In genomic region chr19:47902316-47903201, GRCm38 (mm10) we compare ENCODE assay signal across 10 mouse cellular contexts. TPM values are rescaled to one million over a fixed set of nuclear protein-coding genes. Genes with fewer than 3 reads are reported as not detected.
DNase-seq lines count a peak whose midpoint lies in the region; ATAC-seq and TF ChIP-seq lines count a peak whose summit lies in the region.
"Had no signal": no experiment of that assay in that cellular context is flagged by ENCODE, and none has a peak within 500 bp of the region (broad histone marks: within the 10 kb centered on the region; RNA-seq: fewer than 3 reads in every experiment).

No protein-coding gene starts in this region.

- DNase-seq in thymus, postnatal 14 days = peak; percentile 2
- no peak for DNase-seq in thymus, postnatal 25 days
- DNase-seq in forelimb bud, embryonic 11.5 days (ENCODE audit: low read depth, low spot score) = peak; percentile 54
- no peak for DNase-seq in stomach, postnatal 0 days (ENCODE audit: low spot score)
- no peak for DNase-seq in cerebellum, adult 9-10 months
- no peak for DNase-seq in left cerebral cortex, postnatal 25 days (ENCODE audit: low spot score in 2 of 2)
- DNase-seq in frontal cortex, postnatal 25 days (ENCODE audit: low spot score in 2 of 2) = no peak

- 0 out of 2 replicates have a peak, but pooled peaks have one; percentile 26 for ATAC-seq in kidney, embryonic 14.5 days (ENCODE audit: low FRiP score, low TSS enrichment)
- peak; percentile 33; the same call in 1 of the 2 replicates for ATAC-seq in stomach, postnatal 0 days (ENCODE audit: low FRiP score, low TSS enrichment)

- no peaks in the 10 kb centered on the region for H3K9me3 ChIP-seq in kidney, embryonic 14.5 days (ENCODE audit: control insufficient read depth, low read length)
- no peaks in the 10 kb centered on the region for H3K9me3 ChIP-seq in stomach, postnatal 0 days (ENCODE audit: control insufficient read depth, low read length)
- H3K9me3 ChIP-seq: forebrain, embryonic 12.5 days; neural tube, embryonic 12.5 days had no signal

- no peak for TF ChIP-seq EP300 in stomach, postnatal 0 days (optimal IDR thresholded peaks at IDR 0.05)

- peaks cover 25% of the 10 kb centered on the region for H3K4me1 ChIP-seq in kidney, embryonic 14.5 days (ENCODE audit: control insufficient read depth, insufficient read depth, low read length)
- no peaks in the 10 kb centered on the region; the same call in 1 of the 2 replicates for H3K4me1 ChIP-seq in stomach, postnatal 0 days (replicated peaks; ENCODE audit: control insufficient read depth, insufficient read depth)

- H3K4me3 ChIP-seq in kidney, embryonic 14.5 days (ENCODE audit: low read length) = no peak overlapping the region
- H3K4me3 ChIP-seq in stomach, postnatal 0 days (ENCODE audit: low read depth, low read length) = no peak overlapping the region
- H3K4me3 ChIP-seq: forebrain, embryonic 12.5 days; neural tube, embryonic 12.5 days had no signal

- H3K36me3 ChIP-seq in kidney, embryonic 14.5 days (ENCODE audit: control insufficient read depth, insufficient read depth, low read length) = peaks cover 8% of the 10 kb centered on the region
- H3K36me3 ChIP-seq in stomach, postnatal 0 days (ENCODE audit: control insufficient read depth, insufficient read depth, low read length) = no peaks in the 10 kb centered on the region; the same call in 1 of the 2 replicates

- H3K4me2 ChIP-seq in kidney, embryonic 14.5 days (replicated peaks; ENCODE audit: low read depth, low read length) = no peak overlapping the region
- no peak overlapping the region for H3K4me2 ChIP-seq in stomach, postnatal 0 days (replicated peaks; ENCODE audit: low read depth)
- H3K4me2 ChIP-seq: forebrain, embryonic 12.5 days; neural tube, embryonic 12.5 days had no signal

- intact Hi-C loops in left cerebral cortex, postnatal 25 days (cut with DNase I) = no loop called here

- H3K27ac ChIP-seq in kidney, embryonic 14.5 days (ENCODE audit: low read depth, low read length) = peak overlapping the region; percentile 47
- 0 out of 2 replicates have a peak overlapping the region, but pooled peaks have one; percentile 8 for H3K27ac ChIP-seq in stomach, postnatal 0 days (replicated peaks)
- H3K27ac ChIP-seq: forebrain, embryonic 12.5 days; neural tube, embryonic 12.5 days had no signal

- WGBS in kidney, embryonic 14.5 days = 51% methylated on average over 13 of the region's 13 CpGs
- 61% methylated on average over 13 of the region's 13 CpGs for WGBS in stomach, postnatal 0 days

- TF ChIP-seq CTCF in stomach, postnatal 0 days (IDR thresholded peaks at IDR 0.05; ENCODE audit: low read depth) = no peak

- no peak overlapping the region for H3K9ac ChIP-seq in kidney, embryonic 14.5 days (ENCODE audit: low read depth, low read length)
- no peak overlapping the region for H3K9ac ChIP-seq in stomach, postnatal 0 days (ENCODE audit: low read length)
- H3K9ac ChIP-seq: forebrain, embryonic 12.5 days; neural tube, embryonic 12.5 days had no signal

- no peaks in the 10 kb centered on the region for H3K27me3 ChIP-seq in kidney, embryonic 14.5 days (ENCODE audit: control insufficient read depth, insufficient read depth, low read length)
- H3K27me3 ChIP-seq in stomach, postnatal 0 days (ENCODE audit: control insufficient read depth, insufficient read depth, low read length) = no peaks in the 10 kb centered on the region
- H3K27me3 ChIP-seq: forebrain, embryonic 12.5 days; neural tube, embryonic 12.5 days had no signal

RNA-seq across cellular contexts. Expression of gene Cfap43, which starts 16.5 kb away (rescaled TPM):
- polyA plus RNA-seq in kidney, embryonic 14.5 days (2014; fragmentation: Nextera tagmentation; extraction: Ambion mirVana) = 0.03 and 0.14 TPM in 2 replicates
- polyA plus RNA-seq in stomach, postnatal 0 days (2015; fragmentation: Nextera tagmentation; extraction: Ambion mirVana) = 0.51 and 1.1 TPM in 2 replicates
- under 1 TPM; 0.16 to 0.64 TPM for total RNA-seq in left cerebral cortex, postnatal 25 days (2021)

RNA-seq across cellular contexts. Expression of gene Itprip, which starts 16.5 kb away (rescaled TPM):
- polyA plus RNA-seq in kidney, embryonic 14.5 days (2014; fragmentation: Nextera tagmentation; extraction: Ambion mirVana) = 8.3 and 14.6 TPM in 2 replicates
- polyA plus RNA-seq in stomach, postnatal 0 days (2015; fragmentation: Nextera tagmentation; extraction: Ambion mirVana) = 7.9 and 9.0 TPM in 2 replicates
- total RNA-seq in left cerebral cortex, postnatal 25 days (2021) = 1 to 10 TPM in 1 of 2 experiments, under 1 TPM in 1; 0.94 to 1.2 TPM

RNA-seq across cellular contexts. Expression of gene Cfap58, which starts 34.9 kb away (rescaled TPM):
- 0.09 TPM in 1 of 2 replicates, not detected in the other for polyA plus RNA-seq in kidney, embryonic 14.5 days (2014; fragmentation: Nextera tagmentation; extraction: Ambion mirVana)
- not detected in 2 replicates for polyA plus RNA-seq in stomach, postnatal 0 days (2015; fragmentation: Nextera tagmentation; extraction: Ambion mirVana)
- total RNA-seq in left cerebral cortex, postnatal 25 days (2021) = under 1 TPM; 0.21 to 0.55 TPM

RNA-seq across cellular contexts. Expression of gene Gsto2, which starts 37.2 kb away (rescaled TPM):
- 1.8 and 2.1 TPM in 2 replicates for polyA plus RNA-seq in kidney, embryonic 14.5 days (2014; fragmentation: Nextera tagmentation; extraction: Ambion mirVana)
- 3.5 and 4.2 TPM in 2 replicates for polyA plus RNA-seq in stomach, postnatal 0 days (2015; fragmentation: Nextera tagmentation; extraction: Ambion mirVana)
- 1 to 10 TPM; 1.6 to 1.7 TPM for total RNA-seq in left cerebral cortex, postnatal 25 days (2021)

RNA-seq across cellular contexts. Expression of gene Gsto1, which starts 47.8 kb away (rescaled TPM):
- 117 and 131 TPM in 2 replicates for polyA plus RNA-seq in kidney, embryonic 14.5 days (2014; fragmentation: Nextera tagmentation; extraction: Ambion mirVana)
- polyA plus RNA-seq in stomach, postnatal 0 days (2015; fragmentation: Nextera tagmentation; extraction: Ambion mirVana) = 3,153 and 3,669 TPM in 2 replicates
- 10 to 100 TPM; 51.7 to 52.6 TPM for total RNA-seq in left cerebral cortex, postnatal 25 days (2021)

Comparison
In these comparisons a context has a peak if more than half of its experiments do, and no peak if none do; other contexts are left out.
1. DNase-seq: peak in thymus, postnatal 14 days (single experiment) and forelimb bud, embryonic 11.5 days (single experiment); none in thymus, postnatal 25 days (single experiment), stomach, postnatal 0 days (single experiment), cerebellum, adult 9-10 months (single experiment), left cerebral cortex, postnatal 25 days (0 of 2) and frontal cortex, postnatal 25 days (0 of 2).